In the genomic region with DNA sequence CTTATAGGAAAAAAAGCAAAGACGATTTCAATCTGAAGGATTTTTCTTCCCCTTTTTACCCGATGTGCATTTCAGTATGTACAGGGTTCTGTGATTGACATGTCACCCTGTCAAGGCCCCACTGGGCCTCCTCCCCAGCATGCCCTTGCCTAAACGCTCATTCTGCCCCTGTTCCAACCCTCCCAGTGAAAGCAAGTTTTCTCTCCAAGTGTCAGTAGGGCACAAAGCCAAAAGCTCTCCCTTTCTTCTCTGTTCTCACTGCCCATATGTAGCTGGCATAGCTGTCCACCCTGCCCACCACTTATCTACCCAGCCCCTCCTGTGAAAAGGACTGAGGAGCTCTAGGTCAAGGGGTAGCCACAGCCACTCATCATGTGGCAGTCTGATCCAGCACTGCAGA, we compare ENCODE assay signal across 25 mouse cellular contexts. TPM values are rescaled to one million over a fixed set of nuclear protein-coding genes. Genes with fewer than 3 reads are reported as not detected.
A peak's percentile ranks its signal among the peaks of the same experiment; 100 is the strongest.
DNase-seq lines count a peak whose midpoint lies in the region; ATAC-seq lines count a peak whose summit lies in the region.
"Had no signal": no experiment of that assay in that cellular context is flagged by ENCODE, and none has a peak within 500 bp of the region (broad histone marks: within the 10 kb centered on the region; RNA-seq: fewer than 3 reads in every experiment).

No protein-coding gene starts in this region.

- no peak overlapping the region; the same call in 1 of the 2 replicates for H3K9ac ChIP-seq in heart, embryonic 13.5 days
- no peak overlapping the region for H3K9ac ChIP-seq in midbrain, embryonic 13.5 days (replicated peaks)
- no peak overlapping the region for H3K9ac ChIP-seq in midbrain, embryonic 16.5 days (ENCODE audit: low read depth, low read length)
- no peak overlapping the region for H3K9ac ChIP-seq in hindbrain, embryonic 14.5 days
- H3K9ac ChIP-seq in neural tube, embryonic 15.5 days (replicated peaks): no peak overlapping the region
- H3K9ac ChIP-seq: embryonic facial prominence, embryonic 15.5 days had no signal

- WGBS in heart, embryonic 13.5 days: 43% methylated on average over 3 of the region's 3 CpGs
- WGBS in midbrain, embryonic 13.5 days: 39% methylated on average over 3 of the region's 3 CpGs
- WGBS in midbrain, embryonic 16.5 days: 36% methylated on average over 3 of the region's 3 CpGs
- WGBS in hindbrain, embryonic 14.5 days: 37% methylated on average over 3 of the region's 3 CpGs
- 54% methylated on average over 3 of the region's 3 CpGs for WGBS in neural tube, embryonic 15.5 days

- DNase-seq in heart, postnatal 25 days (ENCODE audit: low spot score): no peak
- DNase-seq in hindbrain, embryonic 14.5 days (ENCODE audit: low spot score): no peak
- no peak for DNase-seq in urinary bladder, adult 18-20 months (ENCODE audit: low spot score in 2 of 2)
- DNase-seq in left cerebral cortex, postnatal 10 days (ENCODE audit: extremely low spot score in 1 of 2, low spot score in 2 of 2): no peak
- DNase-seq: cerebellum, postnatal 10 days; embryo, embryonic 11 days; gastrocnemius, postnatal 36 days; kidney, adult 8-10 months; kidney, postnatal 4 days; lung, adult 2 months; retina, postnatal 1 day; right cerebral cortex, postnatal 4 days; thymus, postnatal 4 days had no signal

- no peak for ATAC-seq in heart, embryonic 13.5 days (ENCODE audit: extremely low read depth, insufficient number of reproducible peaks, low FRiP score, low TSS enrichment)
- ATAC-seq in midbrain, embryonic 13.5 days: 0 out of 2 replicates have a peak, but pooled peaks have one; percentile 34
- no peak for ATAC-seq in midbrain, embryonic 16.5 days
- peak; percentile 36; the same call in 1 of the 2 replicates for ATAC-seq in hindbrain, embryonic 14.5 days (ENCODE audit: low FRiP score)
- 0 out of 2 replicates have a peak, but pooled peaks have one; percentile 14 for ATAC-seq in neural tube, embryonic 15.5 days (ENCODE audit: low FRiP score)
- ATAC-seq: Patski had no signal

- intact Hi-C loops in heart, postnatal 25 days (cut with DNase I): no loop called here
- intact Hi-C loops in left cerebral cortex, postnatal 10 days (cut with DNase I): no loop called here

- no peaks in the 10 kb centered on the region for H3K27me3 ChIP-seq in heart, embryonic 13.5 days (replicated peaks)
- no peaks in the 10 kb centered on the region for H3K27me3 ChIP-seq in midbrain, embryonic 13.5 days
- no peaks in the 10 kb centered on the region for H3K27me3 ChIP-seq in midbrain, embryonic 16.5 days (ENCODE audit: control insufficient read depth, insufficient read depth, low read depth, low read length)
- no peaks in the 10 kb centered on the region for H3K27me3 ChIP-seq in hindbrain, embryonic 14.5 days (ENCODE audit: control insufficient read depth, insufficient read depth, low read length)
- H3K27me3 ChIP-seq in neural tube, embryonic 15.5 days (replicated peaks): no peaks in the 10 kb centered on the region
- H3K27me3 ChIP-seq: embryonic facial prominence, embryonic 15.5 days; Patski had no signal

- H3K36me3 ChIP-seq in heart, embryonic 13.5 days: no peaks in the 10 kb centered on the region; the same call in 1 of the 2 replicates
- H3K36me3 ChIP-seq in midbrain, embryonic 13.5 days: no peaks in the 10 kb centered on the region
- no peaks in the 10 kb centered on the region for H3K36me3 ChIP-seq in midbrain, embryonic 16.5 days (ENCODE audit: control insufficient read depth, insufficient read depth, low read length)
- no peaks in the 10 kb centered on the region for H3K36me3 ChIP-seq in hindbrain, embryonic 14.5 days (replicated peaks; ENCODE audit: control insufficient read depth, insufficient read depth)
- H3K36me3 ChIP-seq in neural tube, embryonic 15.5 days: no peaks in the 10 kb centered on the region
- H3K36me3 ChIP-seq: embryonic facial prominence, embryonic 15.5 days had no signal

- H3K4me3 ChIP-seq in heart, embryonic 13.5 days: no peak overlapping the region
- no peak overlapping the region for H3K4me3 ChIP-seq in midbrain, embryonic 13.5 days (replicated peaks)
- H3K4me3 ChIP-seq in midbrain, embryonic 16.5 days (ENCODE audit: low read depth, low read length): no peak overlapping the region
- no peak overlapping the region for H3K4me3 ChIP-seq in hindbrain, embryonic 14.5 days (replicated peaks; ENCODE audit: low read length)
- H3K4me3 ChIP-seq in neural tube, embryonic 15.5 days (replicated peaks): no peak overlapping the region
- H3K4me3 ChIP-seq: embryonic facial prominence, embryonic 15.5 days had no signal

- peaks cover 67% of the 10 kb centered on the region for H3K4me1 ChIP-seq in heart, embryonic 13.5 days
- peaks cover 61% of the 10 kb centered on the region for H3K4me1 ChIP-seq in midbrain, embryonic 13.5 days (replicated peaks)
- H3K4me1 ChIP-seq in midbrain, embryonic 16.5 days (ENCODE audit: control insufficient read depth, insufficient read depth, low read length): peaks cover 34% of the 10 kb centered on the region
- peaks cover 43% of the 10 kb centered on the region for H3K4me1 ChIP-seq in hindbrain, embryonic 14.5 days (replicated peaks; ENCODE audit: control insufficient read depth, insufficient read depth, low read length)
- H3K4me1 ChIP-seq in neural tube, embryonic 15.5 days: peaks cover 59% of the 10 kb centered on the region

- H3K4me2 ChIP-seq in heart, embryonic 13.5 days: no peak overlapping the region
- H3K4me2 ChIP-seq in midbrain, embryonic 13.5 days (replicated peaks): no peak overlapping the region
- H3K4me2 ChIP-seq in midbrain, embryonic 16.5 days (ENCODE audit: low read length): no peak overlapping the region
- no peak overlapping the region for H3K4me2 ChIP-seq in hindbrain, embryonic 14.5 days (replicated peaks)
- no peak overlapping the region for H3K4me2 ChIP-seq in neural tube, embryonic 15.5 days
- H3K4me2 ChIP-seq: embryonic facial prominence, embryonic 15.5 days; heart, embryonic 11.5 days had no signal

- H3K27ac ChIP-seq in heart, embryonic 13.5 days (replicated peaks): peak overlapping the region; percentile 36
- no peak overlapping the region for H3K27ac ChIP-seq in midbrain, embryonic 13.5 days
- no peak overlapping the region for H3K27ac ChIP-seq in midbrain, embryonic 16.5 days (ENCODE audit: low read length)
- H3K27ac ChIP-seq in hindbrain, embryonic 14.5 days: peak overlapping the region; percentile 52; the same call in 1 of the 2 replicates
- H3K27ac ChIP-seq in neural tube, embryonic 15.5 days (replicated peaks): peak overlapping the region; percentile 30
- H3K27ac ChIP-seq: embryonic facial prominence, embryonic 15.5 days; macrophage had no signal

- H3K9me3 ChIP-seq in heart, embryonic 13.5 days: no peaks in the 10 kb centered on the region
- H3K9me3 ChIP-seq in midbrain, embryonic 13.5 days: no peaks in the 10 kb centered on the region
- no peaks in the 10 kb centered on the region for H3K9me3 ChIP-seq in midbrain, embryonic 16.5 days (replicated peaks; ENCODE audit: control insufficient read depth, low read length, poor library complexity, severe bottlenecking)
- no peaks in the 10 kb centered on the region for H3K9me3 ChIP-seq in hindbrain, embryonic 14.5 days (ENCODE audit: control insufficient read depth, low read length)
- no peaks in the 10 kb centered on the region for H3K9me3 ChIP-seq in neural tube, embryonic 15.5 days (replicated peaks)
- H3K9me3 ChIP-seq: embryonic facial prominence, embryonic 15.5 days had no signal

RNA-seq across cellular contexts. Expression of a gene that starts 17.8 kb away (rescaled TPM):
- polyA plus RNA-seq in heart, embryonic 13.5 days (2015; fragmentation: Nextera tagmentation; extraction: Ambion mirVana): 0.40 and 0.41 TPM in 2 replicates
- total RNA-seq in heart, postnatal 25 days (2021): under 1 TPM; 0.23 to 0.36 TPM
- polyA plus RNA-seq in midbrain, embryonic 13.5 days (2015; fragmentation: Nextera tagmentation; extraction: Ambion mirVana): 5.1 and 5.3 TPM in 2 replicates
- polyA plus RNA-seq in midbrain, embryonic 16.5 days (2015; fragmentation: Nextera tagmentation; extraction: Ambion mirVana): 6.7 and 6.8 TPM in 2 replicates
- 9.6 and 10.4 TPM in 2 replicates for polyA plus RNA-seq in hindbrain, embryonic 14.5 days (2014; fragmentation: Nextera tagmentation; extraction: Ambion mirVana)
- polyA plus RNA-seq in neural tube, embryonic 15.5 days (2015; fragmentation: Nextera tagmentation; extraction: Ambion mirVana): 7.2 and 8.5 TPM in 2 replicates
- total RNA-seq in left cerebral cortex, postnatal 10 days (2021): 10 to 100 TPM; 73.3 to 73.8 TPM
- total RNA-seq: hematopoietic stem cell, adult 5-6 weeks; liver, adult 2 months; monocyte, adult 5-6 weeks; neutrophil, adult 5-6 weeks had no signal
- polyA plus RNA-seq: Patski had no signal

Comparison
In these comparisons a context has a peak if more than half of its experiments do, and no peak if none do; other contexts are left out.
1. ATAC-seq: peak in midbrain, embryonic 13.5 days (single experiment), hindbrain, embryonic 14.5 days (single experiment) and neural tube, embryonic 15.5 days (single experiment); none in heart, embryonic 13.5 days (single experiment) and midbrain, embryonic 16.5 days (single experiment).
2. H3K27ac ChIP-seq: peak in heart, embryonic 13.5 days (single experiment), hindbrain, embryonic 14.5 days (single experiment) and neural tube, embryonic 15.5 days (single experiment); none in midbrain, embryonic 13.5 days (single experiment) and midbrain, embryonic 16.5 days (single experiment).